Mouse (Mus musculus) skeletal muscle tissue, postnatal 0 days (tissue): ENCODE measurements around the gene Vmn1r48. TPM values are rescaled to one million over a fixed set of nuclear protein-coding genes. Genes with fewer than 3 reads are reported as not detected.

Source experiments
- polyA plus RNA-seq: library from polyadenylated mRNA; unstranded; fragments of >200 nt; fragmentation: Nextera tagmentation; extraction: Ambion mirVana; gene quantifications from 2 replicates; pipeline ENCODE4 v1.2.1, GENCODE M21; 2015

Vmn1r48 gene
- polyA plus RNA-seq: not detected in 2 replicates

DNA sequence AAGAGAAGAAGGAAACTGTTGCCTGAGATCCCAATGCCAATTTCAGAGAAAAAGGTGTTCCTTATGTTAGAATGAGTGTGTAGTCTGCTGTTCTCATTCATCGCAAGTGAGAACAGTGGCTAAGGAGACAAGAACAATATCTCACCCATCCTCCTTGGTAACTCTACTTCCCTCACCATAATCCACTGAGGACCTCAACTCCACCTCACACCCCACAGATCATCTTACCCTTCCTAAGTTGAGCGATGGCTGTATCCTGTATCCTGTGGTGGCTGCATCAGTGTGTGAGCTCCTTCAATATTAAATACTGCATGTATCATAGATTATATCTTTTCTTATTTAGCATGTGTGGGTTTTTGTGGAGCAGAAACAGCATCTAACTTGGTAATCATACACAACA is at the start of gene Vmn1r48:
Gene Vmn1r48 (minus strand): TSS at position 101 of the 400 bp plus-strand sequence.

DNA sequence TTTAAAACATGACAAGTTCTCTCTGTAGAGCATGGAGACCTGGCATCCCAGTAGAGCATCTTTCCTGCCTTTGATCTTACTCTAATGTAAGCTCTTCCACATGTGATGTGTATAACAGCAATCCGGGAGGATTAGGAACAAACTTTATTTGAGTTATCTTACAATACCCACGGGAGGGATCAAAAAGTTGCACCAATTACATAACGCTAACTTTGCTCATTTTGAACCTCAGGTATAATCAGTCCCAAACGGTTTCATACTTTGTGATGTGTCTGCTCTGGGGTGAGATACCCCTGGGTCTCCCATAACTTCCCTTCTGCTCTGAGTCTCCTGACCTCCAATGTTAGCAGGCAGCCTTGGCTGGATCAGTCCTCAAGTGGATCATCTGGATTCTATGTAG is 41.8 kb upstream of the Vmn1r48 start, which contains the start of gene Vmn1r49:
Gene Vmn1r49 (minus strand): TSS at position 101 of the 400 bp plus-strand sequence.

DNA sequence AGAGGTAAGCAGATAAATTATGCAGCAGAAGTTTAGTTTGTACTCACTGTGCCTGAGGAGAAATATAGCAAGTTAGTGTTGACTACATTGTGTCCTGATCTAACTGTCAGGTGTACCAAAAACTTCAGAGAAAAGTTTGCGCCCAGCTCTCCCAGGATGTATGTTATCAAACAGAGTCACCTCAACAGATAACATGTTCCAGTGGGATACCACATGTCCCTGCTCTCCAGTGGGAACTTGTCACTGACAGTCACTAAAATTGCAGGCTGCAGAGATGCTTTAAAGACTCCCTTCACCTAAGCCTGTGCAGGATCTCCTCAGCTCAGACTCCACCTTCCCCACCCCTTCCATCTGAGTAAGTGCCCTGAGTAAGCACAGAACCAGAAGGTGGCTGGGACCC is 20.8 kb downstream of the Vmn1r48 start, which contains the start of gene Vmn1r47:
Gene Vmn1r47 (plus strand): TSS at position 301 of the 400 bp plus-strand sequence.

Other genes with a start within 250 kb of the Vmn1r48 start
- not detected in 2 replicates for gene Vmn1r42, start 160.4 kb downstream of the Vmn1r48 start, polyA plus RNA-seq
- not detected in 2 replicates for gene Vmn1r43, start 160.4 kb downstream of the Vmn1r48 start, polyA plus RNA-seq
- not detected in 2 replicates for gene Vmn1r44, start 153.2 kb downstream of the Vmn1r48 start, polyA plus RNA-seq
- not detected in 2 replicates for gene Vmn1r45, start 96.2 kb downstream of the Vmn1r48 start, polyA plus RNA-seq
- gene Vmn1r46, start 67.5 kb downstream of the Vmn1r48 start, polyA plus RNA-seq: not detected in 2 replicates
- not detected in 2 replicates for gene Vmn1r47, start 20.7 kb downstream of the Vmn1r48 start, polyA plus RNA-seq
- not detected in 2 replicates for gene Vmn1r49, start 41.7 kb upstream of the Vmn1r48 start, polyA plus RNA-seq
- gene Vmn1r50, start 64.6 kb upstream of the Vmn1r48 start, polyA plus RNA-seq: not detected in 2 replicates
- not detected in 2 replicates for gene Vmn1r51, start 85.8 kb upstream of the Vmn1r48 start, polyA plus RNA-seq
- not detected in 2 replicates for gene Vmn1r52, start 138.0 kb upstream of the Vmn1r48 start, polyA plus RNA-seq
- not detected in 2 replicates for gene V1ra8, start 166.0 kb upstream of the Vmn1r48 start, polyA plus RNA-seq
- not detected in 2 replicates for gene Vmn1r53, start 187.6 kb upstream of the Vmn1r48 start, polyA plus RNA-seq
- gene Vmn1r54, start 209.5 kb upstream of the Vmn1r48 start, polyA plus RNA-seq: not detected in 2 replicates